In the genomic region with DNA sequence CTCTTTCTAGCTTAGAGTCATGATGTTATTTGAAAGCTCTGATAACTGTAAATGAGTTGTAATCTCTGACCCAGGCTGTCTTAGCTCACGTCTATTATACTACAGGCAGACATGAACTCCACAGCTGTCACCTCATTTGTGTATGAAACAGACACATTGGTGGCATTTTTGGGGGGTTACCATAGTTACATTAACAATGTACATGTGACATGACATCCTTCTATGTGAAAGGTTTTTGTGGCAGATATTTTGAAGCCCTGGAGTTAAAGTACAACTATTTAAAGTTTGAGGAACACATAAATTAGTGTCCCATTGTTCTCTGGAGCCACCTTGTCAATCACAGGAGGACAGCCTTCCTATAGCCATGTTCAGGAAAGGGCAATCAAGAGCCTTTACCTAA, we compare ENCODE assay signal across 22 mouse cellular contexts. TPM values are rescaled to one million over a fixed set of nuclear protein-coding genes. Genes with fewer than 3 reads are reported as not detected.
DNase-seq lines count a peak whose midpoint lies in the region; ATAC-seq and TF ChIP-seq lines count a peak whose summit lies in the region.
"Had no signal": no experiment of that assay in that cellular context is flagged by ENCODE, and none has a peak within 500 bp of the region (broad histone marks: within the 10 kb centered on the region; RNA-seq: fewer than 3 reads in every experiment).

No protein-coding gene starts in this region.

- 23% methylated on average over 1 of the region's 1 CpGs for WGBS in forebrain, embryonic 11.5 days
- 11% methylated on average over 1 of the region's 1 CpGs for WGBS in forebrain, postnatal 0 days
- 5% methylated on average over 1 of the region's 1 CpGs for WGBS in forebrain, embryonic 15.5 days
- 4% methylated on average over 1 of the region's 1 CpGs for WGBS in neural tube, embryonic 13.5 days
- 27% methylated on average over 1 of the region's 1 CpGs for WGBS in intestine, postnatal 0 days
- 29% methylated on average over 1 of the region's 1 CpGs for WGBS in liver, embryonic 12.5 days (ENCODE audit: insufficient replicate concordance)

- H3K27ac ChIP-seq in forebrain, embryonic 11.5 days (ENCODE audit: low read depth, low read length): no peak overlapping the region
- H3K27ac ChIP-seq in forebrain, postnatal 0 days (ENCODE audit: low read depth, low read length): no peak overlapping the region
- 0 out of 2 replicates have a peak overlapping the region, but pooled peaks have one; percentile 22 for H3K27ac ChIP-seq in forebrain, embryonic 15.5 days (replicated peaks)
- H3K27ac ChIP-seq in neural tube, embryonic 13.5 days (replicated peaks): no peak overlapping the region
- no peak overlapping the region for H3K27ac ChIP-seq in intestine, postnatal 0 days (ENCODE audit: low read depth, low read length)
- no peak overlapping the region for H3K27ac ChIP-seq in liver, embryonic 12.5 days
- H3K27ac ChIP-seq: heart, embryonic 10.5 days; limb, embryonic 12.5 days; liver, embryonic 15.5 days had no signal

- H3K4me2 ChIP-seq in forebrain, embryonic 11.5 days (ENCODE audit: low read depth, low read length, severe bottlenecking): peak overlapping the region; percentile 21; the same call in 1 of the 2 replicates
- no peak overlapping the region for H3K4me2 ChIP-seq in forebrain, postnatal 0 days (ENCODE audit: low read depth)
- H3K4me2 ChIP-seq in forebrain, embryonic 15.5 days (replicated peaks): no peak overlapping the region
- H3K4me2 ChIP-seq in neural tube, embryonic 13.5 days: peak overlapping the region; percentile 39
- H3K4me2 ChIP-seq in intestine, postnatal 0 days (replicated peaks; ENCODE audit: low read depth): no peak overlapping the region
- no peak overlapping the region for H3K4me2 ChIP-seq in liver, embryonic 12.5 days
- H3K4me2 ChIP-seq: limb, embryonic 12.5 days; liver, embryonic 15.5 days had no signal

- no peaks in the 10 kb centered on the region for H3K9me3 ChIP-seq in forebrain, embryonic 11.5 days (ENCODE audit: control insufficient read depth, low read length)
- H3K9me3 ChIP-seq in forebrain, postnatal 0 days (ENCODE audit: low read length): no peaks in the 10 kb centered on the region
- no peaks in the 10 kb centered on the region for H3K9me3 ChIP-seq in forebrain, embryonic 15.5 days
- no peaks in the 10 kb centered on the region for H3K9me3 ChIP-seq in neural tube, embryonic 13.5 days
- no peaks in the 10 kb centered on the region for H3K9me3 ChIP-seq in intestine, postnatal 0 days (ENCODE audit: control insufficient read depth)
- no peaks in the 10 kb centered on the region for H3K9me3 ChIP-seq in liver, embryonic 12.5 days (replicated peaks)
- H3K9me3 ChIP-seq: heart, embryonic 10.5 days; limb, embryonic 12.5 days; liver, embryonic 15.5 days had no signal

- peaks cover 11% of the 10 kb centered on the region; the same call in 1 of the 2 replicates for H3K4me1 ChIP-seq in forebrain, embryonic 11.5 days (replicated peaks; ENCODE audit: control insufficient read depth, insufficient read depth, low read length)
- H3K4me1 ChIP-seq in forebrain, postnatal 0 days (ENCODE audit: insufficient read depth): peaks cover 29% of the 10 kb centered on the region
- H3K4me1 ChIP-seq in forebrain, embryonic 15.5 days: peaks cover 44% of the 10 kb centered on the region
- H3K4me1 ChIP-seq in neural tube, embryonic 13.5 days (replicated peaks): peaks cover 70% of the 10 kb centered on the region
- H3K4me1 ChIP-seq in intestine, postnatal 0 days (replicated peaks; ENCODE audit: control insufficient read depth, insufficient read depth, low read length): no peaks in the 10 kb centered on the region
- H3K4me1 ChIP-seq in liver, embryonic 12.5 days: 0 out of 2 replicates have a peak, but pooled peaks cover 6% of the 10 kb centered on the region
- H3K4me1 ChIP-seq: liver, embryonic 15.5 days had no signal

- no peak overlapping the region for H3K4me3 ChIP-seq in forebrain, embryonic 11.5 days (ENCODE audit: low read depth, low read length)
- H3K4me3 ChIP-seq in forebrain, postnatal 0 days (ENCODE audit: low read depth, low read length): no peak overlapping the region
- H3K4me3 ChIP-seq in forebrain, embryonic 15.5 days: no peak overlapping the region
- H3K4me3 ChIP-seq in neural tube, embryonic 13.5 days: no peak overlapping the region
- no peak overlapping the region for H3K4me3 ChIP-seq in intestine, postnatal 0 days (ENCODE audit: low read depth, low read length)
- H3K4me3 ChIP-seq in liver, embryonic 12.5 days: no peak overlapping the region
- H3K4me3 ChIP-seq: heart, embryonic 10.5 days; limb, embryonic 12.5 days; liver, embryonic 15.5 days had no signal

- no peak overlapping the region for H3K9ac ChIP-seq in forebrain, embryonic 11.5 days (ENCODE audit: low read length)
- H3K9ac ChIP-seq in forebrain, postnatal 0 days: no peak overlapping the region
- no peak overlapping the region for H3K9ac ChIP-seq in forebrain, embryonic 15.5 days (replicated peaks)
- H3K9ac ChIP-seq in neural tube, embryonic 13.5 days: no peak overlapping the region
- no peak overlapping the region for H3K9ac ChIP-seq in intestine, postnatal 0 days (ENCODE audit: low read depth, low read length)
- H3K9ac ChIP-seq in liver, embryonic 12.5 days: no peak overlapping the region
- H3K9ac ChIP-seq: limb, embryonic 12.5 days; liver, embryonic 15.5 days had no signal

- TF ChIP-seq CTCF in forebrain, postnatal 0 days (IDR thresholded peaks at IDR 0.05; ENCODE audit: low read depth): no peak
- no peak for TF ChIP-seq CTCF in intestine, postnatal 0 days (IDR thresholded peaks at IDR 0.05; ENCODE audit: low read depth)

- H3K27me3 ChIP-seq in forebrain, embryonic 11.5 days (ENCODE audit: control insufficient read depth, insufficient read depth, low read length): no peaks in the 10 kb centered on the region
- H3K27me3 ChIP-seq in forebrain, postnatal 0 days (ENCODE audit: insufficient read depth, low read length): no peaks in the 10 kb centered on the region
- no peaks in the 10 kb centered on the region for H3K27me3 ChIP-seq in forebrain, embryonic 15.5 days
- H3K27me3 ChIP-seq in neural tube, embryonic 13.5 days: no peaks in the 10 kb centered on the region
- peaks cover 5% of the 10 kb centered on the region; the same call in 1 of the 2 replicates for H3K27me3 ChIP-seq in intestine, postnatal 0 days (replicated peaks; ENCODE audit: control insufficient read depth, insufficient read depth, low read length)
- peaks cover 29% of the 10 kb centered on the region for H3K27me3 ChIP-seq in liver, embryonic 12.5 days (replicated peaks)

- no peak for DNase-seq in forebrain, embryonic 11.5 days (ENCODE audit: low spot score)
- no peak for DNase-seq in forebrain, postnatal 0 days
- DNase-seq in mesoderm, embryonic 11.5 days (ENCODE audit: low read depth, low spot score): peak; percentile 48
- no peak for DNase-seq in cerebellum, postnatal 14 days
- DNase-seq: adrenal gland, postnatal 36 days; cerebellum, postnatal 25 days; gastrocnemius, postnatal 14 days; heart, postnatal 36 days; kidney, adult 11 months; kidney, postnatal 36 days; lung, postnatal 14 days; right cerebral cortex, postnatal 14 days; thymus, postnatal 36 days had no signal

- ATAC-seq in forebrain, embryonic 11.5 days (replicated peaks; ENCODE audit: low FRiP score): peak; percentile 57
- no peak for ATAC-seq in forebrain, postnatal 0 days
- ATAC-seq in forebrain, embryonic 15.5 days (replicated peaks): no peak
- no peak for ATAC-seq in neural tube, embryonic 13.5 days (ENCODE audit: low read depth)
- no peak for ATAC-seq in intestine, postnatal 0 days
- no peak for ATAC-seq in liver, embryonic 12.5 days
- ATAC-seq: activated CD4-positive, CD25-positive, alpha-beta regulatory T cell, adult 4 months had no signal

- H3K36me3 ChIP-seq in forebrain, embryonic 11.5 days (ENCODE audit: control insufficient read depth, insufficient read depth, low read length): no peaks in the 10 kb centered on the region
- H3K36me3 ChIP-seq in forebrain, postnatal 0 days (ENCODE audit: insufficient read depth): no peaks in the 10 kb centered on the region
- 0 out of 2 replicates have a peak, but pooled peaks cover 3% of the 10 kb centered on the region for H3K36me3 ChIP-seq in forebrain, embryonic 15.5 days
- peaks cover 5% of the 10 kb centered on the region; the same call in 1 of the 2 replicates for H3K36me3 ChIP-seq in neural tube, embryonic 13.5 days
- H3K36me3 ChIP-seq in intestine, postnatal 0 days (ENCODE audit: control insufficient read depth, insufficient read depth): no peaks in the 10 kb centered on the region
- H3K36me3 ChIP-seq in liver, embryonic 12.5 days: no peaks in the 10 kb centered on the region
- H3K36me3 ChIP-seq: heart, embryonic 10.5 days; limb, embryonic 12.5 days; liver, embryonic 15.5 days had no signal

RNA-seq across cellular contexts. Expression of a gene that starts 5.0 kb away (rescaled TPM):
- 223 and 228 TPM in 2 replicates for polyA plus RNA-seq in forebrain, embryonic 11.5 days (2014; fragmentation: Nextera tagmentation; extraction: Ambion mirVana)
- total RNA-seq in forebrain, postnatal 0 days (2014; rRNA removed): 29.8 and 41.5 TPM in 2 replicates
- 25.1 and 32.1 TPM in 2 replicates for polyA plus RNA-seq in forebrain, postnatal 0 days (2015; fragmentation: Nextera tagmentation; extraction: Ambion mirVana)
- 36.2 and 41.5 TPM in 2 replicates for polyA plus RNA-seq in forebrain, embryonic 15.5 days (2015; fragmentation: Nextera tagmentation; extraction: Ambion mirVana)
- 92.8 and 101 TPM in 2 replicates for polyA plus RNA-seq in neural tube, embryonic 13.5 days (2015; fragmentation: Nextera tagmentation; extraction: Ambion mirVana)
- polyA plus RNA-seq in intestine, postnatal 0 days (2015; fragmentation: Nextera tagmentation; extraction: Ambion mirVana): 14.7 and 15.9 TPM in 2 replicates
- 0.67 and 1.3 TPM in 2 replicates for polyA plus RNA-seq in liver, embryonic 12.5 days (2016; fragmentation: Nextera tagmentation; extraction: Ambion mirVana)
- total RNA-seq: megakaryocyte-erythroid progenitor cell, adult 5-6 weeks had no signal
- polyA plus RNA-seq: activated CD4-positive, CD25-positive, alpha-beta regulatory T cell, adult 4 months had no signal

Comparison
In these comparisons a context has a peak if more than half of its experiments do, and no peak if none do; other contexts are left out.
1. H3K4me2 ChIP-seq: peak in forebrain, embryonic 11.5 days (single experiment) and neural tube, embryonic 13.5 days (single experiment); none in forebrain, postnatal 0 days (single experiment), forebrain, embryonic 15.5 days (single experiment), intestine, postnatal 0 days (single experiment) and liver, embryonic 12.5 days (single experiment).